36 mouse cellular contexts compared by ENCODE assay signal in the genomic region with DNA sequence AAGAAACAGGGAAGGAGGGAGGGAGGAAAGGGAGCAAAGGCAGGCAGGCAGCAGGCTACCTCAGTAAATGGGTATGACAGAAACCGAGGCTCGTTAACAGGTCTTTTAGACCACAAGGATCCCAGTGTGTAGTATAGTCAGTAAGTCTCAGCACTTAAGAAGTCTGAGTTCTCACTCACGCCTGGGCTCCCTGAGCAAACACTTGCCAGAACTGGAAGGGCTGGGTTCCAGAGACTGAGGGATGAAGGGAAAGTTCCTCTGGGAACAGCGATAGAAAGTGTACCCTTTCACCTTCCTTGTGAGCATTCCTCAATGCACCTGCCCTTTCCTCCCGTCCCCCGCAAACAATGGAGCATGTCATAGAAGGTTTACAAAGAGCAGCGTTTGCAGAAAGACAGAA.
"Had no signal": no experiment of that assay in that cellular context is flagged by ENCODE, and none has a peak within 500 bp of the region (broad histone marks: within the 10 kb centered on the region; RNA-seq: fewer than 3 reads in every experiment).

No protein-coding gene starts in this region.

- H3K27ac ChIP-seq: heart, adult 2 months; heart, embryonic 10.5 days; heart, embryonic 13.5 days; heart, embryonic 15.5 days; hindbrain, embryonic 10.5 days; hindbrain, embryonic 12.5 days; hindbrain, embryonic 13.5 days; hindbrain, embryonic 14.5 days; hindbrain, embryonic 15.5 days; hindbrain, postnatal 0 days; intestine, embryonic 15.5 days; kidney, embryonic 15.5 days; kidney, postnatal 0 days; layer of hippocampus, adult 2 months had no signal

- H3K9me3 ChIP-seq: heart, embryonic 10.5 days; heart, embryonic 12.5 days; heart, embryonic 13.5 days; heart, embryonic 15.5 days; hindbrain, embryonic 10.5 days; hindbrain, embryonic 12.5 days; hindbrain, embryonic 13.5 days; hindbrain, embryonic 15.5 days; intestine, embryonic 15.5 days; kidney, embryonic 15.5 days had no signal

- ATAC-seq: hindbrain, embryonic 16.5 days; hindbrain, postnatal 0 days; inflammation-experienced regulatory T-cells, adult 6 months; intestine, embryonic 15.5 days; intestine, embryonic 16.5 days; intestine, postnatal 0 days had no signal

- H3K27me3 ChIP-seq: heart, embryonic 12.5 days; heart, embryonic 13.5 days; heart, embryonic 15.5 days; hindbrain, embryonic 12.5 days; hindbrain, embryonic 13.5 days; hindbrain, embryonic 15.5 days; intestine, embryonic 15.5 days; kidney, embryonic 15.5 days had no signal

- DNase-seq: heart, adult 18-20 months; heart, adult 2 months; heart, postnatal 10 days; heart, postnatal 14 days; heart, postnatal 36 days; heart, postnatal 4 days; kidney, adult 11 months; kidney, adult 18-20 months; kidney, adult 2 months; kidney, adult 8-10 months; kidney, adult 9 months; kidney, postnatal 10 days; kidney, postnatal 14 days; kidney, postnatal 25 days; kidney, postnatal 36 days; kidney, postnatal 4 days; layer of hippocampus, adult 9-11 months had no signal

- H3K9ac ChIP-seq: heart, embryonic 12.5 days; heart, embryonic 13.5 days; heart, embryonic 15.5 days; hindbrain, embryonic 12.5 days; hindbrain, embryonic 13.5 days; hindbrain, embryonic 14.5 days; hindbrain, embryonic 15.5 days; intestine, embryonic 15.5 days; kidney, embryonic 15.5 days had no signal

- H3K4me2 ChIP-seq: heart, embryonic 11.5 days; heart, embryonic 12.5 days; heart, embryonic 13.5 days; heart, embryonic 15.5 days; hindbrain, embryonic 12.5 days; hindbrain, embryonic 13.5 days; hindbrain, embryonic 14.5 days; hindbrain, embryonic 15.5 days; intestine, embryonic 15.5 days; kidney, embryonic 15.5 days had no signal

- H3K36me3 ChIP-seq: heart, embryonic 10.5 days; heart, embryonic 12.5 days; heart, embryonic 13.5 days; heart, embryonic 15.5 days; hindbrain, embryonic 10.5 days; hindbrain, embryonic 12.5 days; hindbrain, embryonic 13.5 days; hindbrain, embryonic 15.5 days; intestine, embryonic 15.5 days; kidney, embryonic 15.5 days had no signal

- H3K4me1 ChIP-seq: heart, embryonic 10.5 days; heart, embryonic 12.5 days; heart, embryonic 13.5 days; heart, embryonic 15.5 days; hindbrain, embryonic 10.5 days; hindbrain, embryonic 13.5 days; hindbrain, embryonic 15.5 days had no signal

- H3K4me3 ChIP-seq: heart, adult 2 months; heart, embryonic 10.5 days; heart, embryonic 12.5 days; heart, embryonic 13.5 days; heart, embryonic 15.5 days; hindbrain, embryonic 10.5 days; hindbrain, embryonic 12.5 days; hindbrain, embryonic 13.5 days; hindbrain, embryonic 15.5 days; intestine, embryonic 15.5 days; kidney, embryonic 15.5 days; layer of hippocampus, adult 2 months had no signal
